Mouse (Mus musculus) stomach, embryonic 15.5 days (tissue): ENCODE measurements around the gene 1810065E05Rik. TPM values are rescaled to one million over a fixed set of nuclear protein-coding genes. Genes with fewer than 3 reads are reported as not detected.

Experiments
- ATAC-seq: fragments of 200-750 bp; cut with Nextera tagmentation; 2 replicates; pipeline ENCODE4 v1.8.0; 2017; ENCODE audit warnings: low read depth, moderate number of reproducible peaks, moderate TSS enrichment; ENCODE audit not compliant: insufficient read depth, low FRiP score
- H3K27ac ChIP-seq: fragments of 300-500 bp; sonication (generic); 2 replicates; pipeline ENCODE4 v1.5.1; 2015; ENCODE audit warnings: mild to moderate bottlenecking, inconsistent platforms
- H3K27me3 ChIP-seq: fragments of 300-500 bp; sonication (generic); replicated peaks from 2 replicates; pipeline ENCODE4 v1.6.1; 2015; ENCODE audit warnings: inconsistent platforms
- H3K36me3 ChIP-seq: fragments of 300-500 bp; sonication (generic); 2 replicates; pipeline ENCODE4 v1.6.1; 2015; ENCODE audit warnings: inconsistent platforms
- H3K4me1 ChIP-seq: fragments of 300-500 bp; sonication (generic); 2 replicates; pipeline ENCODE4 v1.6.1; 2015; ENCODE audit warnings: inconsistent platforms
- H3K4me2 ChIP-seq: fragments of 300-500 bp; sonication (generic); 2 replicates; pipeline ENCODE4 v1.6.1; 2015; ENCODE audit warnings: mild to moderate bottlenecking, inconsistent platforms
- H3K4me3 ChIP-seq: fragments of 300-500 bp; sonication (generic); replicated peaks from 2 replicates; pipeline ENCODE4 v1.5.1; 2015; ENCODE audit warnings: inconsistent platforms
- H3K9ac ChIP-seq: fragments of 300-500 bp; sonication (generic); 2 replicates; pipeline ENCODE4 v1.6.1; 2015; ENCODE audit warnings: inconsistent platforms
- H3K9me3 ChIP-seq: fragments of 300-500 bp; sonication (generic); 2 replicates; pipeline ENCODE4 v1.6.1; 2016; ENCODE audit warnings: inconsistent platforms
- WGBS: fragments of 180-500 bp; shearing (Covaris S2); methylation state at CpG from one replicate; pipeline ENCODE4 v1.1.7; 2015; 5-methylcytosine and 5-hydroxymethylcytosine counted together
- polyA plus RNA-seq: library from polyadenylated mRNA; unstranded; fragments of >200 nt; fragmentation: Nextera tagmentation; extraction: Ambion mirVana; gene quantifications from 2 replicates; pipeline ENCODE4 v1.2.1, GENCODE M21; 2015

The 1810065E05Rik gene
- polyA plus RNA-seq, 1 experiment from 2014 or later: 0.24 TPM

DNA sequence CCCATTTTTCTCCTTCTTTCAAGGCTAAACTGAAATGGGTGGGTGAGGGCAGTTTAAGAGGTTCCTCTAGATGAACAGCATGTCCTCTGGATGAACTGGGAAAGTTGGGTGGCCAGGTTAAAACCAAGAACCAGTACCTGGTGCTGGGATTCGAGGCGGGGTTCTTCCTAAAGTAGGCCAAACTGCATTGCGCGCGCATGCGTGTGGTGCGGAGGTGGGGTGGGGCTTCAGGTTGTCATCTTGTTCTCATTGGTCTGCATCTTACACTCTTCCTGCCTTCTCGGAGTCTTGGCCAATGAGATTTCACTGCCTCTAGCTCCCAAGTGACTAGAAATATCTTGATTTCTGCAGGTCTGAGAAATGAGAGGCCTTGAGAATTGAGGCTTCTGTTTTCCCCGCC lies 31.8 kb downstream of the 1810065E05Rik start, which contains the start of gene Lypd9:
TSS of gene Lypd9 (minus strand) at position 165 of the 400 bp plus-strand sequence.
- Histone ChIP-seq H3K4me2 (no peak within 1 kb of the TSS), H3K4me1 (no peaks in the 10 kb centered on the region), H3K27me3 (no peaks in the 10 kb centered on the region), H3K9me3 (no peaks in the 10 kb centered on the region), H3K9ac (no peak within 1 kb of the TSS), H3K36me3 (no peaks in the 10 kb centered on the region), H3K4me3 (no peak within 1 kb of the TSS), H3K27ac (no peak within 1 kb of the TSS)
- WGBS: 93% methylated on average over 9 of the region's 9 CpGs
- no peak for ATAC-seq

DNA sequence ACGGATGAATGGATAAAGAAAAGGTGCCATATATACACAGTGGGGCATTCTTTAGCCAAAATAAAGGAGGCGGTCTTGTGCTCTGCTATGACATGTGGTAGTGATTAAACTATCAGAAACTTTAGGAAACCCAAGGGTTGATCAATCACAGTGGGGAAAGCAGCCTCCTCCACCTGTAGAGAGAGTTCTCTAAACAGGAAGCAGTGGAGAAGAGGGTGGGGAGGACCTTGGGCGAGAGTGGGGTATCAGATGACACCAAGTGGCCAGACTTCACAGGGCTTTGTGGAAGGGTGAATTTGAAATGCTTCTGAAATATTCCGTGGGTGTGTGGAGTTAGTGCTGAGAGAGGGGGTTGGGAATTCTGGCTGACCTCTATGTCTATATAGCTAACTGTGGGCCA lies 32.7 kb downstream of the 1810065E05Rik start:
- ATAC-seq: no peak
- 44% methylated on average over 4 of the region's 4 CpGs for whole genome bisulfite sequencing
- H3K9ac ChIP-seq: no peak overlapping the region
- no peaks in the 10 kb centered on the region for H3K27me3 ChIP-seq
- no peaks in the 10 kb centered on the region for H3K4me1 ChIP-seq
- no peaks in the 10 kb centered on the region for H3K9me3 ChIP-seq
- no peak overlapping the region for H3K4me2 ChIP-seq
- no peak overlapping the region for H3K4me3 ChIP-seq
- no peak overlapping the region for H3K27ac ChIP-seq
- H3K36me3 ChIP-seq: no peaks in the 10 kb centered on the region

DNA sequence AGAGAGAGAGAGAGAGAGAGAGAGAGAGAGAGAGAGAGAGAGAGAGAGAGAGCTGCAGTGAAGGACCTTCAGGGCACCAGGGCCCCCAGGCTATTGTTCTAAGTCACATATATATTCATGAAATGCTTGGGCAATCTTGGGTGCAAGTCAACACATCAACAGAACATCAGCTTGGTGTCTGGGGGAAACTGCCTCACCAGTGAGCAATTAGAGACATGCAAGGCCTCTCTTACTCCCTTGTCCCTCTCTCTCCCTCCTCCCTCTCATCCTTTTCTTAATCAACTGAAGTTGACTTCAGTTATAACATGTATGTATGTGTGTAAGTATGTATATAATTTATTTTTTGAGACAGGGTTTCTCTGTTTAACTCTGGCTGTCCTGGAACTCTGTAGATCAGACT lies 41.3 kb downstream of the 1810065E05Rik start, which contains the start of gene Olfr30:
TSS of gene Olfr30 (minus strand) at position 101 of the 400 bp plus-strand sequence.
- no peaks in the 10 kb centered on the region for H3K4me1 ChIP-seq
- no peak within 1 kb of the TSS for H3K4me3 ChIP-seq
- H3K9ac ChIP-seq: no peak within 1 kb of the TSS
- H3K9me3 ChIP-seq: no peaks in the 10 kb centered on the region
- no peaks in the 10 kb centered on the region for H3K27me3 ChIP-seq
- no peak within 1 kb of the TSS for H3K4me2 ChIP-seq
- H3K27ac ChIP-seq: no peak within 1 kb of the TSS
- ATAC-seq: no peak
- H3K36me3 ChIP-seq: no peaks in the 10 kb centered on the region

Other genes with a start within 250 kb of the 1810065E05Rik start
- 123 and 134 TPM in 2 replicates for gene Mrpl22, start 249.4 kb upstream of the 1810065E05Rik start, polyA plus RNA-seq
- 4.3 and 4.9 TPM in 2 replicates for gene Igtp, start 221.6 kb upstream of the 1810065E05Rik start, polyA plus RNA-seq
- 3.0 and 3.8 TPM in 2 replicates for gene Irgm2, start 221.5 kb upstream of the 1810065E05Rik start, polyA plus RNA-seq
- 0.19 and 0.40 TPM in 2 replicates for gene 4930438A08Rik, start 146.3 kb upstream of the 1810065E05Rik start, polyA plus RNA-seq
- 26.9 and 27.5 TPM in 2 replicates for gene Zfp692, start 114.0 kb upstream of the 1810065E05Rik start, polyA plus RNA-seq
- 37.8 and 42.6 TPM in 2 replicates for gene Zfp672, start 90.8 kb upstream of the 1810065E05Rik start, polyA plus RNA-seq
- 30.7 and 30.8 TPM in 2 replicates for gene Sh3bp5l, start 90.4 kb upstream of the 1810065E05Rik start, polyA plus RNA-seq
- gene Lypd8, start 42.1 kb upstream of the 1810065E05Rik start, polyA plus RNA-seq: 237 and 326 TPM in 2 replicates
- not detected in 2 replicates for gene Gm12253, start 11.4 kb downstream of the 1810065E05Rik start, polyA plus RNA-seq
- not detected in 2 replicates for gene Lypd9, start 31.8 kb downstream of the 1810065E05Rik start, polyA plus RNA-seq
- not detected in 2 replicates for gene Olfr30, start 41.2 kb downstream of the 1810065E05Rik start, polyA plus RNA-seq
- not detected in 2 replicates for gene Olfr332, start 71.4 kb downstream of the 1810065E05Rik start, polyA plus RNA-seq
- not detected in 2 replicates for gene Olfr331, start 81.5 kb downstream of the 1810065E05Rik start, polyA plus RNA-seq
- gene Olfr330, start 113.7 kb downstream of the 1810065E05Rik start, polyA plus RNA-seq: not detected in 2 replicates
- not detected in 2 replicates for gene Olfr329-ps, start 125.3 kb downstream of the 1810065E05Rik start, polyA plus RNA-seq
- 0.06 TPM in 1 of 2 replicates, not detected in the other for gene Olfr328, start 134.5 kb downstream of the 1810065E05Rik start, polyA plus RNA-seq
- gene Olfr224, start 149.4 kb downstream of the 1810065E05Rik start, polyA plus RNA-seq: not detected in 2 replicates
- not detected in 2 replicates for gene Olfr325, start 156.6 kb downstream of the 1810065E05Rik start, polyA plus RNA-seq
- not detected in 2 replicates for gene Olfr324, start 174.0 kb downstream of the 1810065E05Rik start, polyA plus RNA-seq
- gene 2210407C18Rik, start 195.0 kb downstream of the 1810065E05Rik start, polyA plus RNA-seq: 0.84 and 2.3 TPM in 2 replicates
- not detected in 2 replicates for gene Olfr323, start 209.4 kb downstream of the 1810065E05Rik start, polyA plus RNA-seq
- 0.45 and 1.2 TPM in 2 replicates for gene Trim58, start 219.4 kb downstream of the 1810065E05Rik start, polyA plus RNA-seq
- gene Olfr322, start 237.7 kb downstream of the 1810065E05Rik start, polyA plus RNA-seq: not detected in 2 replicates